Mouse (Mus musculus) right cerebral cortex, postnatal 10 days (tissue): ENCODE data around the gene Fzd9.
A peak's percentile ranks its signal among the peaks of the same experiment; 100 is the strongest.

Experiments used
- DNase-seq, 2 experiments: peaks; one replicate each; pipeline ENCODE4 v3.0.0; 2021; ENCODE audit warnings: low spot score in 2 of 2

Fzd9 gene

DNA sequence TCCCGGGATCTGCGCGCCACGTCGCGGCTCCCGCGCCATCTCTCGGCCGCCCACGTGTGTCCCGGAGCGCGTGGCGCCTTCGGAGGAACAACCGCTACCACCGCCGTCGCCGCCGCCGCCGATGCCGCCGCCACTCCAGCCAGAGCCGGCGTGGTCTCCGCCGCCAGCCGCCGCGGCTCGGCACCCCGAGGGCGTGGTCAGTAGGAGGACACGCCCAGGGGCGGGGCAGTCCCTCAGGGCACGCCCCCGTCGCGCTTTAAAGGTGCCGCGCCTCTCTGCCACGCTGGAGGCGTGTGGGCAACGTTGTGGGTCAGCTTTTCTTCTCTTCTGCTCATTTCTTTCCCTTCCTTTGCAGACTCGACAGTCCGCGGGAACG is at the start of gene Fzd9:
Fzd9 (minus strand) TSS at position 152 of the 376 bp plus-strand sequence.
- peak; percentile 93 for DNase-seq

GRCm38 (mm10) chr5:135292001-135292400 is 41.0 kb upstream of the Fzd9 start:
- no peak for DNase-seq

- no peak for DNase-seq
These were observed 40.2 kb upstream of the Fzd9 start for GRCm38 (mm10) chr5:135291193-135291592.

DNA sequence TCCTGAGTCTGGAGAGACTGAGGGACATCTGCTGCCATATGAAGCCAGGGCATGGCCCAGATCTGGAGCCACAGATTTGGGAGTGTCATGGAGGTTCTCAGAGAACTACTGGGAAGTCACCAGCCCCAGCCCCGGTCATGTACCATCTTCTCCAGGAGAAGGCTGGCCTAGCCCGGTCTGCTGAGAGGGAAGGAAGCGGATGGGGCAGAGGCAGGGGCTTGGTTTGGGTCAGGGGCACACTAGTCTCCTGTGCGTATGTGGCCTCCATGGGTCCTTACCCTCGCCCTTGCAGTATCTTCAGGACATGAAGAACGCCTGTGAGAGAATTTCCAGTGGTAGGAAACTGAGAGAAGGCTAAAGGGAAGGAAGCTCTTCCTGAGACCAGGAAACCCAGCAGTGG is 39.7 kb upstream of the Fzd9 start:
- no peak for DNase-seq

GRCm38 (mm10) chr5:135286926-135287325 is 35.9 kb upstream of the Fzd9 start:
- no peak for DNase-seq

DNA sequence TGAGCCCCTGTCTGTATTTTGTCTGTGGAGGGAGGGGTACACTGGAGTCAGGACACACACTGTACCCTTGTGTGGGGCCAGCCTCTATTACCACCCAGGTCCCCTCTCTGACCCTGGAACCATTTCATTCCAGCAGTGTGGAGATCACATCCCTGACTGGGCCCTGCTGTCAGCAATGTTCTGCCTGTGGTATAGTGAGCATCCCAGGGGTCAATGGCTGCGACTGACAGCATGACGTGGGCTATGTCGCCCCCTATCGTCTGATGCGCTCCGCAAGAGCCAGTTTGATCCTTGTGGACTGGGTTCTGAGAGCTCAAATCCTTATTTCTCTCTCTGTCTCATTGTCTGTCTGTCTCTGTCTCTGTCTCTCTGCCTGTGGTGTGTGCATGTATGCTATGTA is 35.2 kb upstream of the Fzd9 start:
- DNase-seq: peak; percentile 78 to 87

DNA sequence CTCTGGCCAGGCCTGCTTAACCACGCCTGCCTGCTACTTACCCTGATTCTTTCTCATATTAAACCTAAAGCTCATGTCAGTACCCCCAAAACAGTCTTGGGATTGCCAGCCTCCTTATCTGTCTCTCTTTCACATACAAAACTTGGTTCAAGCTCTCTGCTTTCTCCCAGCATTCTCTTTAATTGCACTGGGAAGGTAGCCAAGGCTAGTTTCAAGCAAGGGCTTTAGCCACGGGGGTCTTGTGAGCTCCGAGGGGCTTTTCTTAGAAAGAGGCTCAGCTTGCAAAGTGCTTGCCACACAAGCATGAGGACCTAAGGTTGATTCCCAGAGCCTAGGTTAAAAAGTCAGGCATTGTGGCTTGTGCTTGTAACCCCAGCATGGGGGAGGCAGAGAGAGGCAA is 34.2 kb upstream of the Fzd9 start:
- no peak for DNase-seq

DNA sequence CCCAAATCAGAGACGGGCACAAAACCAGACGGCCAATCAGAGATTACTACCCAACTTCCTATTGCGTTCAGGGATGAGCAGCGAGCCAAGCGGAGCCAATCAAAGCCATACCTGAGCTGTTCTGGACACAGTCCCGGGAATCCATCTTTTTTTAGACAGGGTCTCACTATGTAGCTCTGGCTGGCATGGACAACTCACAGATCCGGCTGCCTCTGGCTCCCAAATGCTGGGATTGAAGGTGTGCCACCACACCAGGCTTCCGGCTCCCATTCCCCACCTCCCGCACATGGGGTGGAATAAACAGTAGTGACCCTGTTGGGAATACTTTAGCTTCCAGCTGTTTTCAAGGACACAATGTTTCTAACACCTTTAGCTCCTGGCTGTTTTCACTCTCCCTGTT is 29.2 kb upstream of the Fzd9 start:
- DNase-seq: no peak

DNA sequence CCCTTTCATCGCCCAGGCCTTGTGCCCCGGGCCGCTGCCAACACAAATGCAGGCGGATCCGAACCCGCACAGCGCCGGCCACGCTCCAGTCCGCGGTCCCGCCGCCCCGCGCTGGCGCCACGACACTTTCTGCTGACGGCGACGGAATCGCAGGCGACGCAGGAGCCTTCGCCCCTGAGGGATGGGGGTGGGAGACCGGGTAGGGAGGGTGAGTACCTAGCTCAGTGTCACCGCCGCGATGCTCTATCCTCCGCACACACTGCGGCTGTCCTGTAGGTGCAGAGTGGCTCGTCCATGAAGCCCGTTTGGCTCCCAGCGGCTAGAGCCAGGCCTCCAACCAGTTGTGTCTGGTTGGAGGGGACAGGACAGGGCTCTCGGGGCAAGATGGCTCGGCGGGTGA is 25.6 kb upstream of the Fzd9 start:
- DNase-seq: peak in 1 of 2 experiments; percentile 36

- DNase-seq: peak; percentile 45 to 52
These were observed 23.8 kb upstream of the Fzd9 start for GRCm38 (mm10) chr5:135274663-135275396.

DNA sequence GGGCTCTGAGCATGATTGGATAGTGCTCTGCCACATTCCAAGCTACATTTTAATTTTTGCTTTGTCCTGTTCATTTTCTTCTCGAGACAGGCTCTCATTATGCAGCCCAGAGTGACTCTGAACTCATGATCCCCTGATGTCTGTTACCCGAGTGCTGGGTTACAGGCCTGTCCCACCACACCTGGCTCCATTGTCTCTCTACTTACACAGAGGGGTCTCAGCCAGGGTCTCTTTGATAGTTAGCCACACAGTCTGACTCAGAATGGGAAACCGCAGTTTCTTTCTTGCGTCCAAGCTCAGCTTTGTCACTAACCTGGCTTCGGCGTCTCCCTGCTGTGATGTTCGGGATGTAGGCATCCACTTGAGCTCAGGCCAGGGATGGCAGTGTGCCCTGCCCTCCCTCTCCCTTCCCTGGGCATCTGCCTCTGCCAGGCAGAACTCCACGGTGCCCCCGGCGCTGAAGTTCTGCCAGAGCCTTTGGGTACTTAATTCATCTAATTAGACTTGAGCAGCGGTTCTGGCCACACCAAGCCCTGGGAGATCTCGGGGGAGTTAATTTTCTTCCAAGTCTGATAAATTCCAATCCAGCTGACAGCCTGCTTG is 20.6 kb upstream of the Fzd9 start:
- DNase-seq: peak; percentile 85

- no peak for DNase-seq
These were observed 19.3 kb upstream of the Fzd9 start for GRCm38 (mm10) chr5:135270361-135270760.

DNA sequence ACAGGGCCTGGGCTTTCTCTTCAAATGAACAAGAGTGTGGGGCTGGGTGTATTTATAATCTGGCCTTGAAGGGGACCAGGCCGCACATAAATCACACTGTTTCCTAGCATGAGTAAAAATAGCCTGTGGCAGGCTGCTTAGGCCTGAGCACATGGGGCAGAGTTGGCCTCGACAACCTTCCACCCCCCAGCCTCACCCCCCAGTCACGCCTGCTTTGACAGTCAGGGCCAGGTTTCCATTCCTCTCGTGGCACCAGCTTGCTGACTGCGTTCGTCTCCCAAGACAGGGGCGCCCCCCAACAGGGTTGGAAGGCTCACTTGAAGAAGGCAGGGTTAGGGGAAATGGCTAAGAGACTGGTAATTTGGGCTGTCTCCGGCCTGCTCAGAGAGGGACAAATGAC is 18.4 kb upstream of the Fzd9 start:
- DNase-seq: no peak

GRCm38 (mm10) chr5:135264548-135264947 is 13.5 kb upstream of the Fzd9 start:
- DNase-seq: no peak

- peak; percentile 79 for DNase-seq
These were observed 13.0 kb upstream of the Fzd9 start for GRCm38 (mm10) chr5:135263866-135264503.

GRCm38 (mm10) chr5:135258280-135259150 is 7.5 kb upstream of the Fzd9 start:
- DNase-seq: peak; percentile 68 to 70

GRCm38 (mm10) chr5:135257559-135257958 is 6.5 kb upstream of the Fzd9 start:
- DNase-seq: no peak

DNA sequence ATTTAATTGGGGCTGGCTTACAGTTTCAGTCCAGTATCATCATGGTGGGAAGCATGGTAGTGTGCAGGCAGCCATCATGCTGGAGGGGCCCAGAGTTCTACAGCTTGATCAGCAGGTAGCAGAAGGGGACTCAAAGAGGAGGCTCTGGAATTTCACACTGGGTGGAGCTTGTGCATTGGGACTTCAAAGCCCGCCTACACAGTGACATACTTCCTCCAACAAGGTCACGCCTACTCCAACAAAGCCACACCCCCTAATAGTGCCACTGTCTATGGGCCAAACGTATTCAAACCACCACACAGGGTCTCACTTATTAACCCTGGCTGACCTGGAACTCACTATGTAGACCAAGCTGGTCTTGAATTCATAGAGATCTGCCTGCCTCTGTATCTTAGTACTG is 5.1 kb upstream of the Fzd9 start:
- DNase-seq: no peak

- DNase-seq: no peak
These were observed 2.8 kb upstream of the Fzd9 start for GRCm38 (mm10) chr5:135253741-135254401.

DNA sequence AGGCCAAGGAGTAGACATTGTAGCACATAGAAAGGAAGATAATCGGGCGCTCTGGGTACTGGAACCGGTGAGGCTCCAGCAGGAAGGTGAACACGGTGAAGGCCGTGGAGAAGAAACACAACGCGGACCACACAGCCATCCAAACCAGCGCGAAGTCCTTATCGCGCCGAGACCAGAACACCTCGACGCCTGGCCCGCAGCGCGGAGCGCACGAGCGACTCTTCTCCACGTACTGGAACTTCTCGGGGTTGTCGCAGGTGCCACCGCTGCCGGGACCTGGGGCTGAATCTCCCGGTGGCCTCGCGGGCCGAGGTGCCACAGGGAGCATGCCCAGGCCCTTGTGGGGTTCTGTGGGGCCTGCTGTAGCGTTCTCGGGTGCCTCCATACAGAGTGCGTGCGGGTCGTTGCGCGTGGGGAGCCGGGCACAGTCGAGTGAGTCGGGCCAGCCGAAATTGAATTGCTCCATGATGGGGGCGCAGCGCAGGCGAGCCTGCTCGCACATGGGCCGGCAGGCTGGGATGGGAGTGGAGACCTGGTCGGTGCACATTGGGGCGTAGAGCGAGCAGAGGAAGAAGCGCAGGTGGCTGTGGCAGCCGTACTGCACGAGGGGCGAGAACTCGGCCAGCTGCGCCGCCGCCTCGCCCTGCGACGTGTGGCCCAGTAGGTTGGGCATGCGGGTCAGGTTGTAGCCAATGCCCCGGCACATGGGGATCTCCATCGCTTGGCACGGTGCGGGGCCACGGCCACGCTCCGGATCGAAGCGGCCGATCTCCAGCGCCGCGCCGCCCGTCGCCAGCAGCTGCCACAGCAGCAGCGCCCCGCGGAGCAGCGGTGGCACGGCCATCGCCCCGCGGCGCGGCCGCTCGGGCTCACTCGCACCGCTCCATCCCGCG is 598 bp downstream of the Fzd9 start:
- no peak for DNase-seq
